Mouse (Mus musculus) inflammation-experienced regulatory T-cells (primary cell): ENCODE data around the gene Hist1h2bj. TPM values are rescaled to one million over a fixed set of nuclear protein-coding genes. Genes with fewer than 3 reads are reported as not detected.

Source experiments
- polyA plus RNA-seq, 2 experiments: library from polyadenylated mRNA; unstranded; fragments of 100-300 nt; shearing (Covaris generic); gene quantifications; one replicate each; pipeline ENCODE4 v1.2.1; 2017

Hist1h2bj gene
- polyA plus RNA-seq, result 1 to 10 TPM; 2.4 to 5.9 TPM

GRCm38 (mm10) chr13:22042568-22043502 is at the start of gene Hist1h2bj, which contains the start of gene Hist1h2ag:
TSS of gene Hist1h2bj (plus strand) at chr13:22043214.
TSS of gene Hist1h2ag (minus strand) at chr13:22042944.

GRCm38 (mm10) chr13:22009642-22010041 is 33.4 kb upstream of the Hist1h2bj start, which contains the start of gene Prss16:
TSS of gene Prss16 (minus strand) at chr13:22009742.

DNA sequence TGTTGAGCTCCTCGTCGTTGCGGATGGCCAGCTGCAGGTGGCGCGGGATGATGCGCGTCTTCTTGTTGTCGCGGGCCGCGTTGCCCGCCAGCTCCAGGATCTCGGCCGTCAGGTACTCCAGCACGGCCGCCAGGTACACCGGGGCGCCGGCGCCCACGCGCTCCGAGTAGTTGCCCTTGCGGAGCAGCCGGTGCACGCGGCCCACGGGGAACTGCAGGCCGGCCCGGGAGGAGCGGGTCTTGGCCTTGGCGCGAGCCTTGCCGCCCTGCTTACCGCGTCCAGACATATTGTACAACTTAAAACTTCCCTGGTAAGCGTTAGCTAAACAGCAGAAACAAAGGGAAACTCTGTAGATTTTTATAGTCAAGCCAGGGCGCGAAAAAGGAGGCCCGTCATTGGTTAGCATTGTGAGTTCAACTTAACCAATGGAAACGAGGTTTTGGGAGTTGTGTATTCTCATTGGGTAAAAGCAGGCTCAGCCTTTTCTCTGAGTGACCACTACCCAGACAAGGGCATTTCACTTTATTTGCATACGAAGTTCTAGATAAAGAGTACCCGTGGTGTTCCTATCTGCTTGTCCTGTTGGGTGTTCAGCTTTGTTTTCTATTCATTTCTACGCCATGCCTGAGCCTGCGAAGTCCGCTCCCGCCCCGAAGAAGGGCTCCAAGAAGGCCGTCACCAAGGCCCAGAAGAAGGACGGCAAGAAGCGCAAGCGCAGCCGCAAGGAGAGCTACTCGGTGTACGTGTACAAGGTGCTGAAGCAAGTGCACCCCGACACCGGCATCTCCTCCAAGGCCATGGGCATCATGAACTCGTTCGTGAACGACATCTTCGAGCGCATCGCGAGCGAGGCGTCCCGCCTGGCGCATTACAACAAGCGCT is 7.5 kb upstream of the Hist1h2bj start, which contains the start of the genes Hist1h2ah and Hist1h2bk:
TSS of gene Hist1h2ah (minus strand) at position 302 of the 882 bp plus-strand sequence.
TSS of gene Hist1h2bk (plus strand) at position 604 of the 882 bp plus-strand sequence.

GRCm38 (mm10) chr13:22041142-22041536 is 1.9 kb upstream of the Hist1h2bj start, which contains the start of gene Hist1h4i:
TSS of gene Hist1h4i (minus strand) at chr13:22041362.

GRCm38 (mm10) chr13:22084140-22084539 is 41.1 kb downstream of the Hist1h2bj start, which contains the start of gene Vmn1r188:
TSS of gene Vmn1r188 (plus strand) at chr13:22084440.

Other genes starting within 250 kb of the Hist1h2bj start
- gene Hist1h2bq, start 233.0 kb upstream of the Hist1h2bj start, polyA plus RNA-seq, result 10 to 100 TPM in 1 of 2 experiments, 1 to 10 TPM in 1; 7.5 to 13.4 TPM
- not detected for gene Hist1h2ao, start 232.7 kb upstream of the Hist1h2bj start, polyA plus RNA-seq
- 10 to 100 TPM; 42.5 to 43.7 TPM for gene Hist1h4m, start 231.5 kb upstream of the Hist1h2bj start, polyA plus RNA-seq
- gene Hist1h4n, start 211.0 kb upstream of the Hist1h2bj start, polyA plus RNA-seq, result 10 to 100 TPM; 22.4 to 34.7 TPM
- gene Hist1h2ap, start 209.7 kb upstream of the Hist1h2bj start, polyA plus RNA-seq, result 100 to 1,000 TPM; 128 to 153 TPM
- gene Hist1h2br, start 209.5 kb upstream of the Hist1h2bj start, polyA plus RNA-seq, result 10 to 100 TPM in 1 of 2 experiments, 1 to 10 TPM in 1; 7.3 to 14.5 TPM
- gene Zfp184, start 98.1 kb upstream of the Hist1h2bj start, polyA plus RNA-seq, result under 1 TPM in 1 of 2 experiments, not detected in 1; 0.36 TPM
- gene Pom121l2, start 62.0 kb upstream of the Hist1h2bj start, polyA plus RNA-seq, result not detected
- 1 to 10 TPM in 1 of 2 experiments, under 1 TPM in 1; 0.16 to 1.4 TPM for gene Prss16, start 33.5 kb upstream of the Hist1h2bj start, polyA plus RNA-seq
- gene Hist1h2ah, start 7.6 kb upstream of the Hist1h2bj start, polyA plus RNA-seq, result under 1 TPM in 1 of 2 experiments, not detected in 1; 0.83 TPM
- under 1 TPM in 1 of 2 experiments, not detected in 1; 0.48 TPM for gene Hist1h2bk, start 7.3 kb upstream of the Hist1h2bj start, polyA plus RNA-seq
- 1 to 10 TPM; 7.5 to 9.7 TPM for gene Hist1h4i, start 1.9 kb upstream of the Hist1h2bj start, polyA plus RNA-seq
- gene Hist1h2ag, start 270 bp upstream of the Hist1h2bj start, polyA plus RNA-seq, result 1 to 10 TPM; 1.8 to 6.1 TPM
- under 1 TPM in 1 of 2 experiments, not detected in 1; 0.05 TPM for gene Vmn1r188, start 41.2 kb downstream of the Hist1h2bj start, polyA plus RNA-seq
- not detected for gene Vmn1r189, start 62.6 kb downstream of the Hist1h2bj start, polyA plus RNA-seq
- under 1 TPM in 1 of 2 experiments, not detected in 1; 0.06 TPM for gene Vmn1r191, start 140.8 kb downstream of the Hist1h2bj start, polyA plus RNA-seq
- gene Vmn1r192, start 147.9 kb downstream of the Hist1h2bj start, polyA plus RNA-seq, result not detected
- under 1 TPM; 0.06 to 0.42 TPM for gene Vmn1r193, start 179.9 kb downstream of the Hist1h2bj start, polyA plus RNA-seq
- gene Vmn1r194, start 201.0 kb downstream of the Hist1h2bj start, polyA plus RNA-seq, result not detected
- under 1 TPM in 1 of 2 experiments, not detected in 1; 0.66 TPM for gene Vmn1r195, start 227.3 kb downstream of the Hist1h2bj start, polyA plus RNA-seq
- gene Vmn1r196, start 246.7 kb downstream of the Hist1h2bj start, polyA plus RNA-seq, result not detected